Mouse (Mus musculus): Measurements from ENCODE around the gene Myo1a. TPM values are rescaled to one million over a fixed set of nuclear protein-coding genes. Genes with fewer than 3 reads are reported as not detected.
A peak's percentile ranks its signal among the peaks of the same experiment; 100 is the strongest.

Gene Myo1a
- total RNA-seq, 2 experiments from 2014 or later, result 1.2 to 1.4 TPM

DNA sequence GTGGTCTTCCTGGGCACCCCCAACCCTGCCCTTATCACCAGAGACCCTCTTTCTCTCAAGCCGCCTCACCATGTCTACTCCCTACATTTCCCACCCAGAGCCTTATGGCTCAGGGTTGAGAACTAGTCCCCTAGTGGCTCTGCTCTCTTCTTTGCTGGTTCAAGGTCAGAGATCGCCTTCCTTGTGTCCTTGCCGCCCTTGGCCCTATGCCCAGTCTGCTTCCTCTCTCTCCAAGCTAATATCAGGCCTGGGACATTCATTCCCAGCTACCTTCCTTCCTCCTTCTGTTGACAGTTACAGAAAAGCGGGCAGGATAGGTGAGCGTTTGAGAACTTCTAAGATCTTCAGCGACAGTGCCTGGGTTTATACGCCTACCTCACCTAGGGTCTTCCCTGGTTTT lies 2.8 kb downstream of the Myo1a start:
- Histone ChIP-seq H3K27ac (no peak overlapping the region), H3K4me3 (no peak overlapping the region)
- no peak for DNase-seq (ENCODE audit: extremely low spot score in 1 of 2, low spot score in 2 of 2)
- TF ChIP-seq CTCF (IDR thresholded peaks at IDR 0.05), result no peak
- intact Hi-C loops (cut with DNase I), result no loop called here

DNA sequence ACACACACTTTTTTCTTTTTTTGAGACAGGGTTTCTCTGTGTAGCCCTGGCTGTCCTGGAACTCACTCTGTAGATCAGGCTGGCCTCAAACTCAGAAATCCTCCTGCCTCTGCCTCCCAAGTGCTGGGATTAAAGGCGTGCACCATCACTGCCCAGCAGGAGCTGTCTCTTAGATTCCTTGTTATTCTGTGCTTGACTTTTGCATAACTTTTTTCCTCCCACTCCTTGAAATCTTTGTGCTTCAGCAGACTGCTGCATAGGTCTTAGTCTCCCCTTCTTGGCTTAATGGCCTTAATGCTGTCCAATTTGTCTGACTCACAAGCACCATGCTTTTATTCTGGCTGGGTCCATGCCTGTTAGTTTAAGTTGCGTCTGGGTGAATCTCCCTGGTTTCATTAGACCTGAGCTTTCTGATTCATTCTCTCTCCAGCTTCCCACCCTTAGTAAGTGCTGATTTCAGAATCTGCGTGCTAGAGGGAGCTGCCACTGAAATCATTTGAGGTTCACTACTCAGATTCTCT lies 3.9 kb downstream of the Myo1a start:
- intact Hi-C loops (cut with DNase I), result no loop called here
- TF ChIP-seq CTCF (IDR thresholded peaks at IDR 0.05), result no peak
- Histone ChIP-seq H3K4me3 (no peak overlapping the region), H3K27ac (no peak overlapping the region)
- no peak for DNase-seq (ENCODE audit: extremely low spot score in 1 of 2, low spot score in 2 of 2)

DNA sequence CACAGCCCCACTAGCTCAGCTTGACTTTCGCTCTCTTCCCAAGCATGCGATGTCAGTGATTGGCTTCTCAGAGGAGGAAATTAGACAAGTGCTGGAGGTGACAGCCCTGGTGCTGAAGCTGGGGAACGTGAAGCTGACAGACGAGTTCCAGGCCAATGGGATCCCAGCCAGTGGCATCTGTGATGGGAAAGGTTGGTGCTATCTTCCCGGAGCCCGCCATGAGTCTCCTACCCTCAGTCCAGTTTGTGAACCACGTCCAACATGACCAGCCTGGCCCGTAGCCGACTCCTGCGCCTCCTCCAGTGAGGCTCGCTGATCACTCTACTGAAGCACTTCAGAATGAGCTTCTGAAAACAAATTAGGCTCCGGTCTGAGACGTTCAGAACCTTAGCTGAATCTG lies 5.4 kb downstream of the Myo1a start:
- DNase-seq (ENCODE audit: extremely low spot score in 1 of 2, low spot score in 2 of 2), result no peak
- Histone ChIP-seq H3K27ac (no peak overlapping the region), H3K4me3 (no peak overlapping the region)
- intact Hi-C loops (cut with DNase I), result no loop called here
- TF ChIP-seq CTCF (IDR thresholded peaks at IDR 0.05), result no peak

DNA sequence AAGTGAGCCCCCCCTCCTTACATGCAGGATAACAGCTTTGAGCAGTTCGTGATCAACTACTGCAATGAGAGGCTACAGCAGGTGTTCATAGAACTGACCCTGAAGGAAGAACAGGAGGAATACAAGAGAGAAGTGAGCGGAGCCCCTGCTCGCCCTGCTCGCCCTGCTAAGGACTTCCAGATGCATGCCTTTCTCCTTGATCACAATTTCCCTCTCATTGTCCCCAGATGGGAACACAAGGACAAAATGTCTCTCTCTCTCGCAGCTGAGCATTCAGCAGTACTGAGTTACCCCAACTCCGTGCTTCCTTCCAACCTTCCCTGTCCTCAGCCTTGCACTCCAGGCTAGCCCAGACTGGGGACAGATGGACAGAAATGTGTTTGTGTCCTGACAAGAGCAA lies 7.8 kb downstream of the Myo1a start:
- intact Hi-C loops (cut with DNase I), result no loop called here
- Histone ChIP-seq H3K4me3 (no peak overlapping the region), H3K27ac (no peak overlapping the region)
- no peak for DNase-seq (ENCODE audit: extremely low spot score in 1 of 2, low spot score in 2 of 2)
- TF ChIP-seq CTCF (IDR thresholded peaks at IDR 0.05), result no peak

DNA sequence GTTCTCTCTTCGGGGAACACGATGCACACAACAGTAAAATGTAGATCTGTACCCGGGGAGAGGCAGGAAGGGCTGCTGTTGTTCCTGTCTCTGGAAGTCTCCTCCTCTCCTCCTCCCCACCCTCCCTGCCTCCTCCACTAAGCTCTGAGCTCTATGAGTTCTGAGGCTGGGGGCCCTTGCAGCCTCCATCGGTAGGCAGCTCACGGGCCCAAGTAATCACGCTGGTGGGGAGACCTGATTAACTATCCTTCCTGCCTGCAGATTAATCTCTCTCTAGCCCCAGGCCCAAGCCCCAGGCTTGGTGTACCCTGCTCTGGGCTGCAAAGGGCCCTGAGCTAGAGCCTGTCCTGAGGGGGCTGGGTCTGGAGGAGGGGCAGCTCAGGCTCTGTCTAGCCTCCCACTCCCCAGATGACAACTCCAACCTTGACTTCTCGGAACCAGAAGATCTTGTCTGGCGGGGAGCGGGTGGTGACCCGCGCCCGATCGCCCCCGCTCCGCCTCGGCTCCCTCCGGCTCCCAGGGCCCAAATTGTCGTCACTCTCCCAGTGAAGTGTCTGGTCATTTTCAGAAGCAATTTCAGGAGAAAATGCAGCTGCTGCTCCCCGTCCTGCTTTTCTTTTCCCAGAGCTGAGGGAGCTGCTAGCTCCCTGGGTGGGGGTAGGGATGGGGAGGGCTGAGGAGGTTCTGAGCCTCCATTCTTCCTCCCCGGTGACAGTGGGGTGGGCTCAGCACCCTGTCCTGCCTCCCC lies 16.9 kb downstream of the Myo1a start:
- H3K27ac ChIP-seq, result peak overlapping the region; percentile 64
- H3K4me3 ChIP-seq, result 0 out of 2 replicates have a peak overlapping the region, but pooled peaks have one; percentile 7
- no peak for TF ChIP-seq CTCF (IDR thresholded peaks at IDR 0.05)
- intact Hi-C loops (cut with DNase I), result no loop called here
- DNase-seq (ENCODE audit: extremely low spot score in 1 of 2, low spot score in 2 of 2), result peak in 1 of 2 experiments; percentile 22

DNA sequence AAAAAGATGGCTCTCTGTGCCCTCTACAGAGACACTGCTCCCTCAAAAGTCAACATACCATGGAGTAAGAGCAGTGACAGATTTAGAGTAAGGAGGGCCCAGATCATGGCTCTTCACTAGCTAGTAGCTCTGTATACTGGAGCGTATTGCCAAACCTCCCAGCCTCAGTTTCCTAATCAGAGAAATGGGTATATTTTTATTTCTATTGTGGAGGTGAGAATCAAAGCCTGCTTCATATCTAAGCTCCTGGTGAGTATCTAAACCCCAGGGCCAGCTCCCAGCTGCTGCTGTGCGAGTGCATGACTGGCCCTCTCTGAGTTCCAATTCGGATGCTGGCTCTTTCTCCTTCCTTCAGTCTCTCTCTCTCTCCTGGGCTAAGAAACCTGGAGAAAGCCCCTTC lies 19.2 kb downstream of the Myo1a start, which contains the start of gene Tac2:
Gene Tac2 (plus strand): TSS at position 301 of the 400 bp plus-strand sequence.
- no peak for DNase-seq (ENCODE audit: extremely low spot score in 1 of 2, low spot score in 2 of 2)
- TF ChIP-seq CTCF (IDR thresholded peaks at IDR 0.05), result no peak
- no peak within 1 kb of the TSS for H3K27ac ChIP-seq
- intact Hi-C loops (cut with DNase I), result no loop called here
- H3K4me3 ChIP-seq, result no peak within 1 kb of the TSS

DNA sequence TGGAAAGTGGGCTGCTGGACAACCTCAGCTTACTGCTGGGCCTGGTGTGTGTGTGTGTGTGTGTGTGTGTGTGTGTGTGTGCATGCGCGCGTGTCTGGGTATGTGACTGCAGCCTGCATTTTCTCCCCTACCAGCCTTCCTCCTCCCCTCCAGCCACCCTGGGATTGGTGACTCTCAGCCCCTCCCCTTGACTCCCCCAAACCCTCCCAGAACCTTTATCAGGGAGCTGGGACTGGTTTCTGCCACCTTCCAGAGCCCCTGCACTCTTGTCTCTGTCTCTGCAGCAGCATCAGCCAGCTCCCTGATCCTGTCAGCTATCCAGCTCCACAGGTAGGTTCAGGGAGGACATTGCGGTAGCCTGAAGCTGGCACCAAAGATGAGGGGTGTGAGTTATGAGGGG lies 20.2 kb downstream of the Myo1a start:
- no peak for TF ChIP-seq CTCF (IDR thresholded peaks at IDR 0.05)
- Histone ChIP-seq H3K4me3 (no peak overlapping the region), H3K27ac (no peak overlapping the region)
- intact Hi-C loops (cut with DNase I), result no loop called here
- no peak for DNase-seq (ENCODE audit: extremely low spot score in 1 of 2, low spot score in 2 of 2)

DNA sequence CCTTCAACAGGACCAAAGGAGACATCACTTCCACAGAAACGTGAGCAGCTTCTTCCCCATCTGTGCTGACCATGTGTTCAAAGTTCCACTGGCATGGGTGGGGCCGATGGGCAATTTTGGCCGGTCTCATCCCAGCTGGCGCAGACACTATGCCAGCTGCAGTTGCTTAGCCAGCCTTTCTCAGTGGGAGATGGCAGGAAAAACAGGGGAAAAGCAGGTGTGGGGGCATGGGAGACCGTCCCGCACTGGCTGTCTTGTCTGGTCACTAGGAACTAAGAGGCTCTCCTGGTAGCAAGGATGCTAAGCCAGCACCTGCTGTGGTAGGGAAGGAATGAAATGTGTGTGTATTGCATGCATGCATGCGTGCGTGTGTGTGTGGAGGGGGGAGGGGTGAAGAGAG lies 23.5 kb downstream of the Myo1a start:
- Histone ChIP-seq H3K27ac (no peak overlapping the region), H3K4me3 (no peak overlapping the region)
- peak in 1 of 2 experiments; percentile 20 for DNase-seq (ENCODE audit: extremely low spot score in 1 of 2, low spot score in 2 of 2)
- no peak for TF ChIP-seq CTCF (IDR thresholded peaks at IDR 0.05)
- intact Hi-C loops (cut with DNase I), result no loop called here

DNA sequence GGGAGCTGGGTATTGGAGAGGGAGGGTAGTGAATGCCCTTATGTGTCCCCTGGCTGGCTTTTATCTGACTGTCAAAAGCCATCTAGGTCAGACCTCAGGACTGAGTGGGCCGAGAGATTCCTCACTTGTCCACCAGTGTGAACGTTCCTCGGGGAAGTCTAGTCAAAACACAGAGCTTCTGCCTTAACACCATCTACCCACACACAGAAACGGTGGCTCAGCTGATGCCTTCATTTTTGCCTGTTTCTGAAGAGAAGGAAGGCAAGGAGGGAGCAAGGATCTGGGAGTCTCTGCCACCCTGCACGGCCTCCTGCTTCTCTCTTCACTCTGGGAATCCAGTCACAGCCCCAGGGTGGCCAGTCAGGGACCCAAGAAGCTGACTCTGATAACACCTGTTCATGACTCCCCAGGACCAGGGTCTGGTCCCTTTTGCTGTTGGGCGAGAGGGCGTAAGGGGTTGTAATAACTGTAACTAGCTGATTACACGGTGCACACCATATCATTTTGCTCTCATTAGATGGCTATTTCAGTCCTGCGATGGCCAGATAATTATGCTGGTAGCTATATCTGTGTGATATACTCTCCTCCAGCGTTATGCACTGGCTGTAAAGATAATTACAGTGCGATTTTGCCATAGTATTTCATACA lies 25.4 kb downstream of the Myo1a start:
- H3K27ac ChIP-seq, result no peak overlapping the region
- DNase-seq (ENCODE audit: extremely low spot score in 1 of 2, low spot score in 2 of 2), result no peak
- intact Hi-C loops (cut with DNase I), result no loop called here
- TF ChIP-seq CTCF (IDR thresholded peaks at IDR 0.05), result no peak
- H3K4me3 ChIP-seq, result no peak overlapping the region

DNA sequence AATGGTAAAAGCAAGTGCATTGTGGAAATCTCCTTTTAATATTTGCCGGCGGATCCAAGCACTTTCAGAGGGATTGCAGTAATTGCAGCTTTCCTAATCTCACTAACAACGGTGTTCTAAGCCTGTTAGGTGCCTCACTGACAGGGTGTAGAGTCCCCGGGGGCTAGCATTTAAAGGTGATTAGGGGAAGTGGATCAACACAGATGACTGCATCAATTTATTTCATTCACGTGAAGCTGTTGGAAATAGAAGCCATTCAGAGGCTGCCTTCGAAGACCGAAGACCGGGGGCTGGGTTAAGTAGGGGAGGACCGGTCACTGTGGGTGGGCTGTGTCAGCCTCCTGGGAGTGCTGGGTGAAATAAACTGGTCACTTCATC lies 26.0 kb downstream of the Myo1a start:
- Histone ChIP-seq H3K4me3 (no peak overlapping the region), H3K27ac (no peak overlapping the region)
- intact Hi-C loops (cut with DNase I), result no loop called here
- DNase-seq (ENCODE audit: extremely low spot score in 1 of 2, low spot score in 2 of 2), result no peak
- no peak for TF ChIP-seq CTCF (IDR thresholded peaks at IDR 0.05)

DNA sequence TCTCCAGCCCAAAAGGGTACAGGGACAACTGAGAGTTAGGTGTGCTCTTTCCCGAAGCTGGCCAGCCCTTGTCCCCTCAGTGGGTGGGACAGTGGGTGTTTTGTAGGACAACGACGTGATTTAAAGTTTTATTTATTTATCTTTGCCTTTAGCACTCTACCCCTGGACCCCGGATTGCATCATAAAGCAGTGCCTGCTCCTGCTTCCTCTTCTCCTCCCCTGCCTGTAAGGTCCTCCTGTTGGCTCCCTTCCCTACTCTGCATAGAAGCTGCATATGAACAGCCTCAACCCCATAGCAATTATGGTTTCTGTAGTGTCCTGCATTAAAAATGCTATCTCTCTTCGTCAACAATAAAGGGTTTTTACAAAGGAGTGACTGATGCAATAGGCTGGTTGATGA lies 26.4 kb downstream of the Myo1a start:
- Histone ChIP-seq H3K27ac (no peak overlapping the region), H3K4me3 (no peak overlapping the region)
- DNase-seq (ENCODE audit: extremely low spot score in 1 of 2, low spot score in 2 of 2), result no peak
- TF ChIP-seq CTCF (IDR thresholded peaks at IDR 0.05), result no peak
- intact Hi-C loops (cut with DNase I), result no loop called here

DNA sequence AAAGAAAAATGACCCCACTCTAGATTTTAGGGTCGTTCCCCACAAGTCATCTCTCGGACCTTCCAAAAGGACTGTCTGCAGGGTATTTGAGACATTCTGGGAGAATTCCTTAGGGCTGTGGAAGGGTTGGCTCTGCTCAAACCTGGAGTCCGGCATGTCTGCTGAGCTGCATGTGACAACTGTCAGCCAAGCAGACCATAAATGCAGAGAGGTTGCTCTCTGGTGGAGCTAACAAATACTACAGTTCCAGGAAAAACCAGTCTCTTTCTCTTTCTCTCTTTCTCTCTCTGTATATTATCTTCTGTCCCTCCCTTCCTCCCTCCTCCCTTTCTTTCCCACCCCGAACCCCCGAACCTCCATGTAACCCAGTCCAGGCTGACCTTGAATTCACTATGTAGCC lies 29.5 kb downstream of the Myo1a start:
- DNase-seq (ENCODE audit: extremely low spot score in 1 of 2, low spot score in 2 of 2), result no peak
- Histone ChIP-seq H3K27ac (no peak overlapping the region), H3K4me3 (no peak overlapping the region)
- intact Hi-C loops (cut with DNase I), result loop anchor here (2.0 kb wide), 1 partner anchor 40 kb away; no protein-coding TSS in a partner anchor
- TF ChIP-seq CTCF (IDR thresholded peaks at IDR 0.05), result peak; percentile 59
